Mouse (Mus musculus) limb, embryonic 14.5 days (tissue): ENCODE data around the gene 4930558C23Rik. TPM values are rescaled to one million over a fixed set of nuclear protein-coding genes. Genes with fewer than 3 reads are reported as not detected.

Experiments used
- ATAC-seq: fragments of 200-750 bp; cut with Nextera tagmentation; 2 replicates; pipeline ENCODE4 v1.8.0; 2017; ENCODE audit warnings: low read depth, moderate number of reproducible peaks, moderate TSS enrichment; ENCODE audit not compliant: low FRiP score
- DNase-seq: peaks from one replicate; pipeline ENCODE4 v3.0.0-alpha.2; 2015; ENCODE audit warnings: low spot score
- H3K27ac ChIP-seq: fragments of 300-500 bp; sonication (generic); replicated peaks from 2 replicates; pipeline ENCODE4 v1.5.1; 2014; ENCODE audit warnings: low read depth, mild to moderate bottlenecking, low read length, moderate library complexity, mixed read lengths
- H3K27me3 ChIP-seq: fragments of 300-500 bp; sonication (generic); 2 replicates; pipeline ENCODE4 v1.6.1; 2014; ENCODE audit warnings: low read length, mixed read lengths; ENCODE audit not compliant: control insufficient read depth, insufficient read depth
- H3K36me3 ChIP-seq: fragments of 300-500 bp; sonication (generic); 2 replicates; pipeline ENCODE4 v1.6.1; 2014; ENCODE audit warnings: mild to moderate bottlenecking, low read length, moderate library complexity, mixed read lengths; ENCODE audit not compliant: control insufficient read depth, insufficient read depth
- H3K4me1 ChIP-seq: fragments of 300-500 bp; sonication (generic); 2 replicates; pipeline ENCODE4 v1.6.1; 2014; ENCODE audit warnings: antibody characterized with exemption, low read length, mixed read lengths; ENCODE audit not compliant: control insufficient read depth, insufficient read depth
- H3K4me2 ChIP-seq: fragments of 300-500 bp; sonication (generic); replicated peaks from 2 replicates; pipeline ENCODE4 v1.6.1; 2014; ENCODE audit warnings: low read depth, mild to moderate bottlenecking, low read length, moderate library complexity; ENCODE audit not compliant: severe bottlenecking
- H3K4me3 ChIP-seq: fragments of 300-500 bp; sonication (generic); replicated peaks from 2 replicates; pipeline ENCODE4 v1.5.1; 2014; ENCODE audit warnings: low read length
- H3K9ac ChIP-seq: fragments of 300-500 bp; sonication (generic); 2 replicates; pipeline ENCODE4 v1.6.1; 2014; ENCODE audit warnings: mild to moderate bottlenecking, low read depth, low read length, moderate library complexity; ENCODE audit not compliant: severe bottlenecking
- H3K9me3 ChIP-seq: fragments of 300-500 bp; sonication (generic); 2 replicates; pipeline ENCODE4 v1.6.1; 2016; ENCODE audit warnings: low read length; ENCODE audit not compliant: control insufficient read depth
- POLR2A ChIP-seq: fragments of 200-500 bp; IDR thresholded peaks from 2 replicates; pipeline ENCODE4 v1.8.0; 2012; ENCODE audit warnings: inconsistent platforms, mild to moderate bottlenecking, moderate library complexity, borderline replicate concordance; ENCODE audit not compliant: insufficient read depth, insufficient read length; ENCODE audit errors: extremely low read depth
- WGBS: fragments of 180-500 bp; shearing (Covaris S2); extraction: QIAGEN DNeasy Blood & Tissue Kit; methylation state at CpG from one replicate; pipeline ENCODE4 v1.1.7; 2014; 5-methylcytosine and 5-hydroxymethylcytosine counted together
- polyA plus RNA-seq, 2 experiments: library from polyadenylated mRNA; depleted of rRNA in 1 of 2; stranded (reverse) in 1 of 2; unstranded in 1 of 2; fragments of >200 nt; fragmentation: Nextera tagmentation in 1 of 2; extraction: Ambion mirVana in 1 of 2; gene quantifications; 2 replicates each; pipeline versions ENCODE4 v1.2.1 to v1.2.3; 2012 to 2014

4930558C23Rik gene
- polyA plus RNA-seq, 2 experiments, result 0.18 TPM; not detected in 1

GRCm38 (mm10) chr3:95417866-95418265 lies 15.2 kb upstream of the 4930558C23Rik start:
- Histone ChIP-seq H3K9me3 (peaks cover 11% of the 10 kb centered on the region; the same call in 1 of the 2 replicates), H3K36me3 (no peaks in the 10 kb centered on the region), H3K4me3 (no peak overlapping the region), H3K27ac (no peak overlapping the region), H3K27me3 (no peaks in the 10 kb centered on the region), H3K4me1 (no peaks in the 10 kb centered on the region), H3K9ac (no peak overlapping the region), H3K4me2 (no peak overlapping the region)
- WGBS, result 91% methylated on average over 6 of the region's 6 CpGs
- TF ChIP-seq POLR2A, result no peak
- ATAC-seq (no peak), DNase-seq (no peak)

GRCm38 (mm10) chr3:95412268-95412667 lies 9.6 kb upstream of the 4930558C23Rik start:
- H3K27ac ChIP-seq, result no peak overlapping the region
- H3K9ac ChIP-seq, result no peak overlapping the region
- no peaks in the 10 kb centered on the region for H3K9me3 ChIP-seq
- ATAC-seq, result no peak
- DNase-seq, result no peak
- no peaks in the 10 kb centered on the region for H3K4me1 ChIP-seq
- TF ChIP-seq POLR2A, result no peak
- 46% methylated on average over 1 of the region's 1 CpGs for WGBS
- H3K27me3 ChIP-seq, result no peaks in the 10 kb centered on the region
- no peaks in the 10 kb centered on the region for H3K36me3 ChIP-seq
- H3K4me2 ChIP-seq, result no peak overlapping the region
- H3K4me3 ChIP-seq, result no peak overlapping the region

- 87% methylated on average over 2 of the region's 2 CpGs for WGBS
- Histone ChIP-seq H3K9ac (no peak overlapping the region), H3K4me2 (no peak overlapping the region), H3K27ac (no peak overlapping the region), H3K27me3 (no peaks in the 10 kb centered on the region), H3K36me3 (no peaks in the 10 kb centered on the region), H3K9me3 (no peaks in the 10 kb centered on the region), H3K4me3 (no peak overlapping the region), H3K4me1 (no peaks in the 10 kb centered on the region)
- TF ChIP-seq POLR2A, result no peak
- DNase-seq (no peak), ATAC-seq (no peak)
These were observed 6.2 kb upstream of the 4930558C23Rik start for GRCm38 (mm10) chr3:95408852-95409251.

- no peak for DNase-seq
- Histone ChIP-seq H3K27ac (no peak overlapping the region), H3K4me2 (no peak overlapping the region), H3K27me3 (no peaks in the 10 kb centered on the region), H3K4me1 (no peaks in the 10 kb centered on the region), H3K4me3 (no peak overlapping the region), H3K9ac (no peak overlapping the region), H3K9me3 (no peaks in the 10 kb centered on the region), H3K36me3 (no peaks in the 10 kb centered on the region)
- 59% methylated on average over 1 of the region's 1 CpGs for WGBS
- TF ChIP-seq POLR2A, result no peak
- ATAC-seq, result no peak
These were observed 5.1 kb upstream of the 4930558C23Rik start for GRCm38 (mm10) chr3:95407728-95408127.

GRCm38 (mm10) chr3:95394385-95394784 lies 8.3 kb downstream of the 4930558C23Rik start:
- no peaks in the 10 kb centered on the region for H3K4me1 ChIP-seq
- no peak overlapping the region for H3K4me3 ChIP-seq
- no peak overlapping the region for H3K27ac ChIP-seq
- DNase-seq, result no peak
- 92% methylated on average over 4 of the region's 4 CpGs for WGBS
- no peak for TF ChIP-seq POLR2A
- no peak overlapping the region for H3K9ac ChIP-seq
- H3K4me2 ChIP-seq, result no peak overlapping the region
- no peaks in the 10 kb centered on the region for H3K27me3 ChIP-seq
- H3K36me3 ChIP-seq, result no peaks in the 10 kb centered on the region
- no peak for ATAC-seq
- 0 out of 2 replicates have a peak, but pooled peaks cover 6% of the 10 kb centered on the region for H3K9me3 ChIP-seq

- H3K27me3 ChIP-seq, result no peaks in the 10 kb centered on the region
- H3K9ac ChIP-seq, result no peak overlapping the region
- H3K4me2 ChIP-seq, result no peak overlapping the region
- no peak overlapping the region for H3K4me3 ChIP-seq
- H3K36me3 ChIP-seq, result no peaks in the 10 kb centered on the region
- 80% methylated on average over 5 of the region's 5 CpGs for WGBS
- H3K27ac ChIP-seq, result no peak overlapping the region
- no peaks in the 10 kb centered on the region for H3K4me1 ChIP-seq
- no peak for DNase-seq
- ATAC-seq, result no peak
- TF ChIP-seq POLR2A, result no peak
- H3K9me3 ChIP-seq, result no peaks in the 10 kb centered on the region
These were observed 17.1 kb downstream of the 4930558C23Rik start for GRCm38 (mm10) chr3:95385401-95386075.
